Comparison of ENCODE assay signal across 16 mouse cellular contexts in the genomic region with DNA sequence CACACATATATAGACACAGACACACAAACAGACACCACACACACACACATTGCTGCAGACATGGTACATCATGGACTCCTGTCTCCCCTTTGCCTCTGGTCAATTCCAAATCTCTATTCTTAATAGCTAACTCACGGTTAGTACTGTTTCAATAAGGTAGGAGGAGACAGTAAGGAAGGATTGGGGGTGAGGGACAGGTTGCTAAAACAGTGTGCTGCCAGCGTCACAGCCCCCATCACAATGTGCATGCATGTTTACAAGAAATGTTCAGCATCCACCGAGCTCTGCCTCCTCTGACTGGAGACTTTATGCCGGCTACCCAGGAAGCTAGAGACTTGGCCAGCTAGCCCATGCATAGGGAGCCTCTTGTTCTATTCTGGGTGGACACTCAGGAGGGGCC. TPM values are rescaled to one million over a fixed set of nuclear protein-coding genes. Genes with fewer than 3 reads are reported as not detected.
DNase-seq lines count a peak whose midpoint lies in the region; ATAC-seq and TF ChIP-seq lines count a peak whose summit lies in the region.
"Had no signal": no experiment of that assay in that cellular context is flagged by ENCODE, and none has a peak within 500 bp of the region (broad histone marks: within the 10 kb centered on the region; RNA-seq: fewer than 3 reads in every experiment).

No protein-coding gene starts in this region.

- H3K4me1 ChIP-seq in limb, embryonic 13.5 days: peaks cover 80% of the 10 kb centered on the region
- H3K4me1 ChIP-seq in limb, embryonic 10.5 days: peaks cover 88% of the 10 kb centered on the region
- H3K4me1 ChIP-seq in cortical plate, adult 2 months (ENCODE audit: control insufficient read depth, insufficient read depth, low read length): no peaks in the 10 kb centered on the region
- H3K4me1 ChIP-seq in forebrain, embryonic 14.5 days (ENCODE audit: control insufficient read depth, insufficient read depth, low read length): peaks cover 55% of the 10 kb centered on the region
- H3K4me1 ChIP-seq in midbrain, embryonic 16.5 days (ENCODE audit: control insufficient read depth, insufficient read depth, low read length): peaks cover 49% of the 10 kb centered on the region
- H3K4me1 ChIP-seq: liver, embryonic 15.5 days had no signal

- H3K4me2 ChIP-seq in limb, embryonic 13.5 days (replicated peaks): peak overlapping the region; percentile 28; the same call in 1 of the 2 replicates
- H3K4me2 ChIP-seq in forebrain, embryonic 14.5 days (ENCODE audit: low read length): peak overlapping the region; percentile 65
- H3K4me2 ChIP-seq in midbrain, embryonic 16.5 days (ENCODE audit: low read length): peak overlapping the region; percentile 38
- H3K4me2 ChIP-seq: intestine, embryonic 15.5 days; liver, embryonic 15.5 days had no signal

- H3K36me3 ChIP-seq in limb, embryonic 13.5 days: no peaks in the 10 kb centered on the region
- peaks cover 2% of the 10 kb centered on the region for H3K36me3 ChIP-seq in limb, embryonic 10.5 days
- H3K36me3 ChIP-seq in forebrain, embryonic 14.5 days (ENCODE audit: control insufficient read depth, insufficient read depth, low read length): peaks cover 2% of the 10 kb centered on the region
- H3K36me3 ChIP-seq in midbrain, embryonic 16.5 days (ENCODE audit: control insufficient read depth, insufficient read depth, low read length): no peaks in the 10 kb centered on the region
- H3K36me3 ChIP-seq: intestine, embryonic 15.5 days; liver, embryonic 15.5 days had no signal

- WGBS in limb, embryonic 13.5 days: 42% methylated on average over 4 of the region's 4 CpGs
- WGBS in limb, embryonic 10.5 days: 74% methylated on average over 4 of the region's 4 CpGs
- WGBS in forebrain, embryonic 14.5 days: 41% methylated on average over 4 of the region's 4 CpGs
- WGBS in midbrain, embryonic 16.5 days: 62% methylated on average over 4 of the region's 4 CpGs

- peaks cover 41% of the 10 kb centered on the region for H3K27me3 ChIP-seq in limb, embryonic 13.5 days
- peaks cover 32% of the 10 kb centered on the region for H3K27me3 ChIP-seq in limb, embryonic 10.5 days (ENCODE audit: low read depth, poor library complexity, severe bottlenecking)
- no peaks in the 10 kb centered on the region for H3K27me3 ChIP-seq in forebrain, embryonic 14.5 days (replicated peaks; ENCODE audit: control insufficient read depth, insufficient read depth, low read length)
- no peaks in the 10 kb centered on the region for H3K27me3 ChIP-seq in midbrain, embryonic 16.5 days (ENCODE audit: control insufficient read depth, insufficient read depth, low read depth, low read length)

- H3K9me3 ChIP-seq in limb, embryonic 13.5 days: no peaks in the 10 kb centered on the region
- H3K9me3 ChIP-seq in limb, embryonic 10.5 days (replicated peaks): no peaks in the 10 kb centered on the region
- no peaks in the 10 kb centered on the region for H3K9me3 ChIP-seq in forebrain, embryonic 14.5 days (replicated peaks; ENCODE audit: control insufficient read depth, low read length)
- no peaks in the 10 kb centered on the region for H3K9me3 ChIP-seq in midbrain, embryonic 16.5 days (replicated peaks; ENCODE audit: control insufficient read depth, low read length, poor library complexity, severe bottlenecking)
- H3K9me3 ChIP-seq: intestine, embryonic 15.5 days; liver, embryonic 15.5 days had no signal

- H3K9ac ChIP-seq in limb, embryonic 13.5 days: no peak overlapping the region
- H3K9ac ChIP-seq in forebrain, embryonic 14.5 days (ENCODE audit: low read length): peak overlapping the region; percentile 100
- peak overlapping the region; percentile 36 for H3K9ac ChIP-seq in midbrain, embryonic 16.5 days (ENCODE audit: low read depth, low read length)
- H3K9ac ChIP-seq: intestine, embryonic 15.5 days; liver, embryonic 15.5 days had no signal

- no peak overlapping the region for H3K4me3 ChIP-seq in limb, embryonic 13.5 days
- H3K4me3 ChIP-seq in limb, embryonic 10.5 days: no peak overlapping the region
- H3K4me3 ChIP-seq in cortical plate, adult 2 months (ENCODE audit: insufficient read depth, low read length): peak overlapping the region; percentile 5; the same call in 1 of the 2 replicates
- peak overlapping the region; percentile 13 for H3K4me3 ChIP-seq in forebrain, embryonic 14.5 days (ENCODE audit: low read depth, low read length)
- H3K4me3 ChIP-seq in midbrain, embryonic 16.5 days (ENCODE audit: low read depth, low read length): no peak overlapping the region
- H3K4me3 ChIP-seq: erythroblast, embryonic 14.5 days; gastrocnemius, adult 2 months; heart, adult 2 months; intestine, embryonic 15.5 days; liver, embryonic 15.5 days had no signal

- TF ChIP-seq CTCF in cortical plate, adult 2 months (IDR thresholded peaks at IDR 0.05; ENCODE audit: extremely low read depth, insufficient read depth, low read length): no peak

- no peak for TF ChIP-seq POLR2A in cortical plate, adult 2 months (IDR thresholded peaks at IDR 0.05; ENCODE audit: extremely low read depth, insufficient read depth, low read length)

- DNase-seq in limb, embryonic 10.5 days (ENCODE audit: low spot score): no peak
- DNase-seq in forebrain, embryonic 14.5 days (ENCODE audit: low spot score): no peak
- no peak for DNase-seq in kidney, postnatal 4 days
- no peak for DNase-seq in layer of hippocampus, postnatal 14 days (ENCODE audit: low spot score in 2 of 2)
- DNase-seq: cerebellum, adult 18-20 months; gastrocnemius, adult 2 months; heart, adult 2 months; lung, postnatal 36 days had no signal

- ATAC-seq in limb, embryonic 13.5 days (ENCODE audit: low FRiP score, low read depth): no peak
- ATAC-seq in forebrain, embryonic 14.5 days: no peak
- no peak for ATAC-seq in midbrain, embryonic 16.5 days
- ATAC-seq: intestine, embryonic 15.5 days had no signal

- H3K27ac ChIP-seq in limb, embryonic 13.5 days: no peak overlapping the region
- H3K27ac ChIP-seq in limb, embryonic 10.5 days: no peak overlapping the region
- peak overlapping the region; percentile 34 for H3K27ac ChIP-seq in cortical plate, adult 2 months (ENCODE audit: insufficient read depth, low read length)
- H3K27ac ChIP-seq in forebrain, embryonic 14.5 days (ENCODE audit: low read depth, low read length): peak overlapping the region; percentile 66
- peak overlapping the region; percentile 43 for H3K27ac ChIP-seq in midbrain, embryonic 16.5 days (ENCODE audit: low read length)
- H3K27ac ChIP-seq: gastrocnemius, adult 2 months; heart, adult 2 months; intestine, embryonic 15.5 days; kidney, postnatal 0 days; liver, embryonic 15.5 days had no signal

RNA-seq across cellular contexts. Expression of gene Bcl11b, which starts 9.0 kb away (rescaled TPM):
- polyA plus RNA-seq in limb, embryonic 13.5 days (2015; fragmentation: Nextera tagmentation; extraction: Ambion mirVana): 12.6 and 14.1 TPM in 2 replicates
- polyA plus RNA-seq in limb, embryonic 10.5 days (2016; fragmentation: Nextera tagmentation; extraction: Ambion mirVana): 5.4 and 7.8 TPM in 2 replicates
- polyA plus RNA-seq in cortical plate, adult 2 months (2012; rRNA removed): 23.9 and 27.2 TPM in 2 replicates
- 76.7 and 86.5 TPM in 2 replicates for polyA plus RNA-seq in forebrain, embryonic 14.5 days (2014; fragmentation: Nextera tagmentation; extraction: Ambion mirVana)
- 22.6 and 23.9 TPM in 2 replicates for polyA plus RNA-seq in midbrain, embryonic 16.5 days (2015; fragmentation: Nextera tagmentation; extraction: Ambion mirVana)
- total RNA-seq in layer of hippocampus, postnatal 14 days (2021): 100 to 1,000 TPM; 108 to 112 TPM
- total RNA-seq: common myeloid progenitor, adult 5-6 weeks had no signal
- polyA plus RNA-seq: erythroblast, embryonic 14.5 days had no signal

Comparison
In these comparisons a context has a peak if more than half of its experiments do, and no peak if none do; other contexts are left out.
1. H3K27ac ChIP-seq: peak in cortical plate, adult 2 months (single experiment), forebrain, embryonic 14.5 days (single experiment) and midbrain, embryonic 16.5 days (single experiment); none in limb, embryonic 13.5 days (single experiment) and limb, embryonic 10.5 days (single experiment).
2. H3K4me3 ChIP-seq: peak in cortical plate, adult 2 months (single experiment) and forebrain, embryonic 14.5 days (single experiment); none in limb, embryonic 13.5 days (single experiment), limb, embryonic 10.5 days (single experiment) and midbrain, embryonic 16.5 days (single experiment).
3. Peak in every context shown above with its lines, with median percentiles within 50 percentile points of each other: H3K4me2 ChIP-seq.